Comparison of ENCODE assay signal across 8 mouse cellular contexts in the genomic region with DNA sequence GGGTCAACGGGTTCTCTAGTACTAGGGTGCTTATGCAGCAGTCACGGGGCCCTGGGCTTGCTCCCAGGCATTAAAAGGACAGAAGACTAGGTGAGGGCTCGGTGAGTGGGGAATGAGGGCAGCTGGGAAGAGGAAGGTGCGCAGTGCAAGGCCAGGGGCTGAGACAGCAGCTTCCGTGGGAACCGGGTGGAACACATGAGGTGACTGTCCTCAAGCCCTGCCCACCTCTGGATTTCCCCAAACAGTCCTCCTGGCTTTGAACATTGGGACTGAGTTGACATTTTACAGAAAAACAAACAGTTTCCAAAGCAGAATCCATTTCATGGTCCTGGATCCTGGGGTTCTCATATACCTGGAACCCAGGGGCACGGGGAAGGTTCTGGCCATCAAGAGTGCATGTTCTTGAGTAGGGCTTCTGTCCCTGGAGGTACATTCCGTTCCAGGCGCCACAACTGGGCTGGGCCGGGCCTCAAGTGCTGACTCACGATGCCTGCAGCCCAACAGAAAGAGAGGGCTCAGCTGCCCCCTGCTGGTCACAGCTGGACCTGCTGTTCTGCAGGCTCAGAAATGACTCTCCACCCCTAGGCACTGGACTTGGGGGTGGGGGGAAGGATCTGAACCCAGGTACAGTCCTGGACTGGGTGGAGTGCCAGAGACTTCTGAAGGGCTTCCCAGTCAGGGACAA. TPM values are rescaled to one million over a fixed set of nuclear protein-coding genes. Genes with fewer than 3 reads are reported as not detected.
DNase-seq lines count a peak whose midpoint lies in the region; ATAC-seq and TF ChIP-seq lines count a peak whose summit lies in the region.

No protein-coding gene starts in this region.

- DNase-seq in c-Kit-positive CD71-positive TER-119-negative erythroid progenitor cells, embryonic 14.5 days (ENCODE audit: low read depth) = peak; percentile 87
- peak; percentile 96 to 97 for DNase-seq in heart, postnatal 10 days
- peak; percentile 96 for DNase-seq in layer of hippocampus, adult 11-12 months (ENCODE audit: low spot score)
- DNase-seq in liver, postnatal 0 days = peak; percentile 96

- H3K27me3 ChIP-seq in E14TG2a.4 (ENCODE audit: insufficient read depth, low read length) = no peaks in the 10 kb centered on the region
- no peaks in the 10 kb centered on the region for H3K27me3 ChIP-seq in forebrain, embryonic 13.5 days
- no peaks in the 10 kb centered on the region for H3K27me3 ChIP-seq in liver, postnatal 0 days (ENCODE audit: insufficient read depth, low read length)
- no peaks in the 10 kb centered on the region for H3K27me3 ChIP-seq in neural tube, embryonic 13.5 days
- H3K27me3 ChIP-seq in testis, adult 2 months (ENCODE audit: control insufficient read depth, insufficient read depth, low read length) = no peaks in the 10 kb centered on the region

- intact Hi-C loops in heart, postnatal 10 days (cut with DNase I) = loop anchor here (1.0 to 5.0 kb wide), 4 partner anchors 27 to 158 kb away; a partner anchor contains a TSS

- H3K4me2 ChIP-seq in forebrain, embryonic 13.5 days = peak overlapping the region; percentile 18; the same call in 1 of the 2 replicates
- H3K4me2 ChIP-seq in liver, postnatal 0 days (ENCODE audit: low read depth, low read length) = peak overlapping the region; percentile 84
- H3K4me2 ChIP-seq in neural tube, embryonic 13.5 days = peak overlapping the region; percentile 62; the same call in 1 of the 2 replicates

- TF ChIP-seq POLR2A in testis, adult 2 months (IDR thresholded peaks at IDR 0.05; ENCODE audit: control insufficient read depth, low read depth, low read length) = no peak

- peak; percentile 14; the same call in 1 of the 2 replicates for ATAC-seq in forebrain, embryonic 13.5 days
- peak; percentile 17 for ATAC-seq in liver, postnatal 0 days
- no peak for ATAC-seq in neural tube, embryonic 13.5 days (ENCODE audit: low read depth)

- no peaks in the 10 kb centered on the region for H3K9me3 ChIP-seq in E14TG2a.4 (ENCODE audit: low read length)
- H3K9me3 ChIP-seq in forebrain, embryonic 13.5 days (replicated peaks) = no peaks in the 10 kb centered on the region
- no peaks in the 10 kb centered on the region for H3K9me3 ChIP-seq in liver, postnatal 0 days (ENCODE audit: low read length)
- no peaks in the 10 kb centered on the region for H3K9me3 ChIP-seq in neural tube, embryonic 13.5 days

- H3K9ac ChIP-seq in forebrain, embryonic 13.5 days = no peak overlapping the region
- H3K9ac ChIP-seq in liver, postnatal 0 days (replicated peaks) = peak overlapping the region; percentile 72
- 0 out of 2 replicates have a peak overlapping the region, but pooled peaks have one; percentile 34 for H3K9ac ChIP-seq in neural tube, embryonic 13.5 days

- TF ChIP-seq CTCF in E14TG2a.4 (conservative IDR thresholded peaks at IDR 0.05; ENCODE audit: low read length) = peak; percentile 87
- TF ChIP-seq CTCF in liver, postnatal 0 days (IDR thresholded peaks at IDR 0.05; ENCODE audit: low read depth) = peak; percentile 99
- peak; percentile 86 for TF ChIP-seq CTCF in testis, adult 2 months (IDR thresholded peaks at IDR 0.05; ENCODE audit: control insufficient read depth, insufficient read depth, insufficient replicate concordance, low read depth, low read length)

- peak overlapping the region; percentile 66 for H3K4me3 ChIP-seq in E14TG2a.4 (replicated peaks; ENCODE audit: low read length)
- no peak overlapping the region for H3K4me3 ChIP-seq in forebrain, embryonic 13.5 days
- peak overlapping the region; percentile 58; the same call in 1 of the 2 replicates for H3K4me3 ChIP-seq in liver, postnatal 0 days (ENCODE audit: low read depth, low read length)
- no peak overlapping the region for H3K4me3 ChIP-seq in neural tube, embryonic 13.5 days
- H3K4me3 ChIP-seq in testis, adult 2 months (ENCODE audit: control insufficient read depth, low read depth, low read length) = peak overlapping the region; percentile 96

- WGBS in forebrain, embryonic 13.5 days = 31% methylated on average over 11 of the region's 11 CpGs
- 15% methylated on average over 11 of the region's 11 CpGs for WGBS in liver, postnatal 0 days (ENCODE audit: insufficient replicate concordance)
- 30% methylated on average over 11 of the region's 11 CpGs for WGBS in neural tube, embryonic 13.5 days

- peaks cover 37% of the 10 kb centered on the region for H3K36me3 ChIP-seq in E14TG2a.4 (ENCODE audit: insufficient read depth, low read length)
- peaks cover 20% of the 10 kb centered on the region for H3K36me3 ChIP-seq in forebrain, embryonic 13.5 days (ENCODE audit: poor library complexity, severe bottlenecking)
- peaks cover 8% of the 10 kb centered on the region; the same call in 1 of the 2 replicates for H3K36me3 ChIP-seq in liver, postnatal 0 days (replicated peaks; ENCODE audit: insufficient read depth, low read length)
- peaks cover 22% of the 10 kb centered on the region for H3K36me3 ChIP-seq in neural tube, embryonic 13.5 days
- H3K36me3 ChIP-seq in testis, adult 2 months (ENCODE audit: control insufficient read depth, insufficient read depth, low read length) = no peaks in the 10 kb centered on the region; the same call in none of the 2 replicates

- peaks cover 74% of the 10 kb centered on the region for H3K4me1 ChIP-seq in E14TG2a.4 (replicated peaks; ENCODE audit: low read depth, low read length)
- peaks cover 61% of the 10 kb centered on the region for H3K4me1 ChIP-seq in forebrain, embryonic 13.5 days
- peaks cover 51% of the 10 kb centered on the region for H3K4me1 ChIP-seq in liver, postnatal 0 days (ENCODE audit: insufficient read depth)
- H3K4me1 ChIP-seq in neural tube, embryonic 13.5 days (replicated peaks) = peaks cover 53% of the 10 kb centered on the region
- peaks cover 26% of the 10 kb centered on the region for H3K4me1 ChIP-seq in testis, adult 2 months (ENCODE audit: control insufficient read depth, insufficient read depth, low read length)

- no peak overlapping the region; the same call in 1 of the 2 replicates for H3K27ac ChIP-seq in forebrain, embryonic 13.5 days
- H3K27ac ChIP-seq in liver, postnatal 0 days (ENCODE audit: low read depth) = peak overlapping the region; percentile 100
- peak overlapping the region; percentile 46; the same call in 1 of the 2 replicates for H3K27ac ChIP-seq in neural tube, embryonic 13.5 days (replicated peaks)
- peak overlapping the region; percentile 73 for H3K27ac ChIP-seq in testis, adult 2 months (ENCODE audit: control insufficient read depth, insufficient read depth, low read depth, low read length)

- TF ChIP-seq EP300 in liver, postnatal 0 days (IDR thresholded peaks at IDR 0.05; ENCODE audit: low read depth) = peak; percentile 88

RNA-seq across cellular contexts. Expression of a gene that starts 25.1 kb away (rescaled TPM):
- 21.7 and 26.2 TPM in 2 replicates for polyA plus RNA-seq in forebrain, embryonic 13.5 days (2015; fragmentation: Nextera tagmentation; extraction: Ambion mirVana)
- total RNA-seq in heart, postnatal 10 days (2021) = 10 to 100 TPM; 19.0 to 20.5 TPM
- polyA plus RNA-seq in liver, postnatal 0 days (2015; fragmentation: Nextera tagmentation; extraction: Ambion mirVana) = 8.5 and 9.0 TPM in 2 replicates
- polyA plus RNA-seq in neural tube, embryonic 13.5 days (2015; fragmentation: Nextera tagmentation; extraction: Ambion mirVana) = 21.1 and 23.3 TPM in 2 replicates
- 25.3 and 28.1 TPM in 2 replicates for polyA plus RNA-seq in testis, adult 2 months (2012; rRNA removed)

RNA-seq across cellular contexts. Expression of a gene that starts 27.6 kb away (rescaled TPM):
- polyA plus RNA-seq in forebrain, embryonic 13.5 days (2015; fragmentation: Nextera tagmentation; extraction: Ambion mirVana) = 1.2 and 1.4 TPM in 2 replicates
- 1 to 10 TPM; 4.6 to 5.9 TPM for total RNA-seq in heart, postnatal 10 days (2021)
- polyA plus RNA-seq in liver, postnatal 0 days (2015; fragmentation: Nextera tagmentation; extraction: Ambion mirVana) = 8.4 and 9.1 TPM in 2 replicates
- 1.6 and 2.3 TPM in 2 replicates for polyA plus RNA-seq in neural tube, embryonic 13.5 days (2015; fragmentation: Nextera tagmentation; extraction: Ambion mirVana)
- polyA plus RNA-seq in testis, adult 2 months (2012; rRNA removed) = 20.1 and 26.1 TPM in 2 replicates

RNA-seq across cellular contexts. Expression of a gene that starts 44.0 kb away (rescaled TPM):
- 13.1 and 15.5 TPM in 2 replicates for polyA plus RNA-seq in forebrain, embryonic 13.5 days (2015; fragmentation: Nextera tagmentation; extraction: Ambion mirVana)
- total RNA-seq in heart, postnatal 10 days (2021) = 1 to 10 TPM; 1.1 to 1.2 TPM
- polyA plus RNA-seq in liver, postnatal 0 days (2015; fragmentation: Nextera tagmentation; extraction: Ambion mirVana) = 1.5 and 1.7 TPM in 2 replicates
- polyA plus RNA-seq in neural tube, embryonic 13.5 days (2015; fragmentation: Nextera tagmentation; extraction: Ambion mirVana) = 11.1 and 11.4 TPM in 2 replicates
- polyA plus RNA-seq in testis, adult 2 months (2012; rRNA removed) = 0.84 and 0.94 TPM in 2 replicates

Comparison
In these comparisons a context has a peak if more than half of its experiments do, and no peak if none do; other contexts are left out.
1. H3K4me3 ChIP-seq: peak in E14TG2a.4 (single experiment), liver, postnatal 0 days (single experiment) and testis, adult 2 months (single experiment); none in forebrain, embryonic 13.5 days (single experiment) and neural tube, embryonic 13.5 days (single experiment).
2. H3K4me2 ChIP-seq: peak in every context shown above with its lines; median percentile 84 in liver, postnatal 0 days; 62 in neural tube, embryonic 13.5 days; 18 in forebrain, embryonic 13.5 days.
3. Peak in every context shown above with its lines, with median percentiles within 50 percentile points of each other: CTCF ChIP-seq and DNase-seq.